Mouse (Mus musculus) heart, postnatal 14 days (tissue): Measurements from ENCODE around the gene Obox7. TPM values are rescaled to one million over a fixed set of nuclear protein-coding genes. Genes with fewer than 3 reads are reported as not detected.
"Not testable (repeated sequence)": the region's sequence is repeated elsewhere in the genome, so short reads cannot be mapped to it uniquely, and the experiment has no call there.

Source experiments
- DNase-seq, 2 experiments: peaks; one replicate each; pipeline ENCODE4 v3.0.0; 2021 to 2022
- intact Hi-C: fragments of 180-260 bp; cut with DNase I; formaldehyde crosslinking; loops from one replicate; pipeline ENCODE4 v1.15.1; 2025
- long read RNA-seq, 2 experiments: library from polyadenylated mRNA; stranded (forward); transcript quantifications; one replicate each; pipeline ENCODE4 v2.0.0; 2021
- total RNA-seq, 2 experiments: library from RNA; stranded (reverse); gene quantifications; 2 replicates each; pipeline ENCODE4 v1.2.3; 2021

Obox7 gene
- not detected for total RNA-seq
- long read RNA-seq, experiment 1, result 0 reads
- long read RNA-seq, experiment 2, result 0 reads

- DNase-seq, intact Hi-C loops: not testable (repeated sequence)
Measured at GRCm38 (mm10) chr7:14659196-14659595, at the start of gene Obox7. Gene Obox7 (plus strand): TSS chr7:14659496.

- intact Hi-C loops, result not testable (repeated sequence)
- peak; percentile 27 to 37 for DNase-seq
Measured at GRCm38 (mm10) chr7:14622556-14623542, 36.4 kb upstream of the Obox7 start.

Other genes starting within 250 kb of the Obox7 start
- gene Sult2a8, start 212.7 kb upstream of the Obox7 start, total RNA-seq, result not detected
- not detected for gene Sult2a7, start 165.3 kb upstream of the Obox7 start, total RNA-seq
- gene Vmn1r90, start 96.0 kb upstream of the Obox7 start, total RNA-seq, result under 1 TPM; 0.05 to 0.07 TPM